In genomic region chr4:126468925-126469324, GRCm38 (mm10) we compare ENCODE assay signal across 8 mouse cellular contexts. TPM values are rescaled to one million over a fixed set of nuclear protein-coding genes. Genes with fewer than 3 reads are reported as not detected.
DNase-seq lines count a peak whose midpoint lies in the region; ATAC-seq and TF ChIP-seq lines count a peak whose summit lies in the region.

No protein-coding gene starts in this region.

- H3K4me3 ChIP-seq in heart, embryonic 11.5 days (ENCODE audit: low read depth, low read length): peak overlapping the region; percentile 88
- peak overlapping the region; percentile 25; the same call in 1 of the 2 replicates for H3K4me3 ChIP-seq in ES-Bruce4 (ENCODE audit: low read depth, low read length)
- peak overlapping the region; percentile 93 for H3K4me3 ChIP-seq in forebrain, embryonic 15.5 days

- no peaks in the 10 kb centered on the region for H3K27me3 ChIP-seq in heart, embryonic 11.5 days (ENCODE audit: control insufficient read depth, insufficient read depth, low read length)
- H3K27me3 ChIP-seq in ES-Bruce4 (ENCODE audit: control insufficient read depth, insufficient read depth, low read length, poor library complexity, severe bottlenecking): no peaks in the 10 kb centered on the region
- H3K27me3 ChIP-seq in forebrain, embryonic 15.5 days: no peaks in the 10 kb centered on the region

- TF ChIP-seq CTCF in ES-Bruce4 (IDR thresholded peaks at IDR 0.05; ENCODE audit: low read depth, low read length): no peak

- peaks cover 26% of the 10 kb centered on the region for H3K4me1 ChIP-seq in heart, embryonic 11.5 days (ENCODE audit: control insufficient read depth, insufficient read depth, low read length)
- H3K4me1 ChIP-seq in ES-Bruce4 (ENCODE audit: control insufficient read depth, insufficient read depth, low read length): no peaks in the 10 kb centered on the region
- peaks cover 42% of the 10 kb centered on the region for H3K4me1 ChIP-seq in forebrain, embryonic 15.5 days

- 5% methylated on average over 8 of the region's 8 CpGs for WGBS in heart, embryonic 11.5 days (ENCODE audit: insufficient replicate concordance)
- 3% methylated on average over 8 of the region's 8 CpGs for WGBS in forebrain, embryonic 15.5 days

- DNase-seq in heart, adult 8-10 months (ENCODE audit: low spot score): no peak
- DNase-seq in cerebellum, postnatal 4 days (ENCODE audit: low spot score in 2 of 2): no peak
- DNase-seq in natural killer cell, adult 2 months (ENCODE audit: low spot score in 2 of 2): no peak
- DNase-seq in cerebellum, postnatal 36 days: no peak

- no peak overlapping the region for H3K27ac ChIP-seq in heart, embryonic 11.5 days (ENCODE audit: low read depth, low read length)
- no peak overlapping the region for H3K27ac ChIP-seq in ES-Bruce4 (ENCODE audit: insufficient read depth, low read length)
- H3K27ac ChIP-seq in forebrain, embryonic 15.5 days (replicated peaks): peak overlapping the region; percentile 98

- no peak for TF ChIP-seq POLR2A in ES-Bruce4 (IDR thresholded peaks at IDR 0.05; ENCODE audit: insufficient read depth, low read length)

- TF ChIP-seq EP300 in ES-Bruce4 (IDR thresholded peaks at IDR 0.05; ENCODE audit: insufficient read depth, low read depth, low read length): no peak

- peak overlapping the region; percentile 86 for H3K4me2 ChIP-seq in heart, embryonic 11.5 days
- H3K4me2 ChIP-seq in forebrain, embryonic 15.5 days (replicated peaks): peak overlapping the region; percentile 73

- H3K9ac ChIP-seq in heart, embryonic 11.5 days (ENCODE audit: low read depth, low read length): peak overlapping the region; percentile 92; the same call in 1 of the 2 replicates
- no peak overlapping the region for H3K9ac ChIP-seq in ES-Bruce4 (ENCODE audit: low read depth, poor library complexity, severe bottlenecking)
- peak overlapping the region; percentile 98 for H3K9ac ChIP-seq in forebrain, embryonic 15.5 days (replicated peaks)

- no peak for ATAC-seq in heart, embryonic 11.5 days (replicated peaks; ENCODE audit: insufficient number of reproducible peaks, low FRiP score, low TSS enrichment)
- ATAC-seq in forebrain, embryonic 15.5 days (replicated peaks): no peak
- peak; percentile 52 for ATAC-seq in megakaryocyte progenitor cell, adult 5-6 weeks (replicated peaks; ENCODE audit: poor library complexity)

- H3K9me3 ChIP-seq in heart, embryonic 11.5 days (replicated peaks; ENCODE audit: control insufficient read depth, low read length): no peaks in the 10 kb centered on the region
- no peaks in the 10 kb centered on the region for H3K9me3 ChIP-seq in ES-Bruce4 (replicated peaks; ENCODE audit: control insufficient read depth, insufficient read depth, low read length, poor library complexity, severe bottlenecking)
- no peaks in the 10 kb centered on the region for H3K9me3 ChIP-seq in forebrain, embryonic 15.5 days

- H3K36me3 ChIP-seq in heart, embryonic 11.5 days (ENCODE audit: control insufficient read depth, insufficient read depth, low read length): no peaks in the 10 kb centered on the region
- no peaks in the 10 kb centered on the region for H3K36me3 ChIP-seq in ES-Bruce4 (ENCODE audit: control insufficient read depth, insufficient read depth, low read length, poor library complexity, severe bottlenecking)
- H3K36me3 ChIP-seq in forebrain, embryonic 15.5 days: no peaks in the 10 kb centered on the region

RNA-seq across cellular contexts. Expression of gene Ago1, which starts 0.5 kb away (rescaled TPM):
- 3.9 and 4.1 TPM in 2 replicates for polyA plus RNA-seq in heart, embryonic 11.5 days (2014; fragmentation: Nextera tagmentation; extraction: Ambion mirVana)
- total RNA-seq in heart, adult 8-10 months (2022): 10 to 100 TPM; 10.7 to 11.6 (median 11.3) TPM
- 44.6 and 44.8 TPM in 2 replicates for polyA plus RNA-seq in ES-Bruce4 (2011; ENCODE audit: insufficient read depth, insufficient read length, low read depth, missing spikeins)
- polyA plus RNA-seq in forebrain, embryonic 15.5 days (2015; fragmentation: Nextera tagmentation; extraction: Ambion mirVana): 15.3 and 17.2 TPM in 2 replicates
- total RNA-seq in megakaryocyte progenitor cell, adult 5-6 weeks (2015): 14.8 and 20.4 TPM in 2 replicates
- 16.0 and 19.6 TPM in 2 replicates for total RNA-seq in megakaryocyte progenitor cell, adult 5-6 weeks (2017)

RNA-seq across cellular contexts. Expression of gene Ago3, which starts 39.6 kb away (rescaled TPM):
- polyA plus RNA-seq in heart, embryonic 11.5 days (2014; fragmentation: Nextera tagmentation; extraction: Ambion mirVana): 8.4 and 15.7 TPM in 2 replicates
- 10 to 100 TPM; 11.1 to 13.5 (median 12.8) TPM for total RNA-seq in heart, adult 8-10 months (2022)
- 15.2 and 20.7 TPM in 2 replicates for polyA plus RNA-seq in ES-Bruce4 (2011; ENCODE audit: insufficient read depth, insufficient read length, low read depth, missing spikeins)
- polyA plus RNA-seq in forebrain, embryonic 15.5 days (2015; fragmentation: Nextera tagmentation; extraction: Ambion mirVana): 16.3 and 19.9 TPM in 2 replicates
- total RNA-seq in megakaryocyte progenitor cell, adult 5-6 weeks (2015): 6.3 and 11.3 TPM in 2 replicates
- total RNA-seq in megakaryocyte progenitor cell, adult 5-6 weeks (2017): 3.0 and 9.2 TPM in 2 replicates

Comparison
In these comparisons a context has a peak if more than half of its experiments do, and no peak if none do; other contexts are left out.
1. H3K4me3 ChIP-seq: peak in every context shown above with its lines; median percentile 93 in forebrain, embryonic 15.5 days; 88 in heart, embryonic 11.5 days; 25 in ES-Bruce4.